Mouse (Mus musculus) spleen, postnatal 4 days (tissue): ENCODE results near the gene Myl12a.
"Not testable (repeated sequence)": the region's sequence is repeated elsewhere in the genome, so short reads cannot be mapped to it uniquely, and the experiment has no call there.

Source experiments
- DNase-seq, 2 experiments: peaks; one replicate each; pipeline ENCODE4 v3.0.0; 2022; ENCODE audit warnings: low spot score in 2 of 2

The Myl12a gene

GRCm38 (mm10) chr17:70989991-70990390 is 12.7 kb downstream of the Myl12a start:
- DNase-seq: peak in 1 of 2 experiments; percentile 47

- DNase-seq: no peak
These were observed 13.2 kb downstream of the Myl12a start for GRCm38 (mm10) chr17:70989430-70989829.

GRCm38 (mm10) chr17:70988337-70988767 is 14.3 kb downstream of the Myl12a start:
- DNase-seq: no peak

- no peak for DNase-seq
These were observed 15.6 kb downstream of the Myl12a start for GRCm38 (mm10) chr17:70986831-70987660.

GRCm38 (mm10) chr17:70986355-70986740 is 16.3 kb downstream of the Myl12a start:
- no peak for DNase-seq

GRCm38 (mm10) chr17:70985501-70986354 is 16.9 kb downstream of the Myl12a start:
- peak in 1 of 2 experiments; percentile 30 for DNase-seq

GRCm38 (mm10) chr17:70979345-70980223 is 23.1 kb downstream of the Myl12a start:
- DNase-seq: peak in 1 of 2 experiments; percentile 55

GRCm38 (mm10) chr17:70977799-70978198 is 24.9 kb downstream of the Myl12a start:
- no peak for DNase-seq

- not testable (repeated sequence) for DNase-seq
These were observed 28.6 kb downstream of the Myl12a start for GRCm38 (mm10) chr17:70974065-70974464.

- no peak for DNase-seq
These were observed 29.3 kb downstream of the Myl12a start for GRCm38 (mm10) chr17:70973398-70973797.

- DNase-seq: no peak
These were observed 31.5 kb downstream of the Myl12a start for GRCm38 (mm10) chr17:70971206-70971605.

GRCm38 (mm10) chr17:70968606-70969191 is 34.0 kb downstream of the Myl12a start:
- no peak for DNase-seq

GRCm38 (mm10) chr17:70967646-70968045 is 35.0 kb downstream of the Myl12a start:
- no peak for DNase-seq

- DNase-seq: no peak
These were observed 35.5 kb downstream of the Myl12a start for GRCm38 (mm10) chr17:70967191-70967590.

- no peak for DNase-seq
These were observed 36.6 kb downstream of the Myl12a start for GRCm38 (mm10) chr17:70966126-70966525.

- no peak for DNase-seq
These were observed 37.4 kb downstream of the Myl12a start for GRCm38 (mm10) chr17:70965281-70965680.

GRCm38 (mm10) chr17:70963546-70963945 is 39.1 kb downstream of the Myl12a start:
- peak; percentile 90 to 96 for DNase-seq

GRCm38 (mm10) chr17:70951266-70951665 is 51.4 kb downstream of the Myl12a start:
- DNase-seq: no peak

- DNase-seq: no peak
These were observed 53.5 kb downstream of the Myl12a start for GRCm38 (mm10) chr17:70949171-70949570.

- no peak for DNase-seq
These were observed 54.0 kb downstream of the Myl12a start for GRCm38 (mm10) chr17:70948721-70949120.

- no peak for DNase-seq
These were observed 58.9 kb downstream of the Myl12a start for GRCm38 (mm10) chr17:70943779-70944178.
